Mouse (Mus musculus): ENCODE measurements around the gene Slc25a18. TPM values are rescaled to one million over a fixed set of nuclear protein-coding genes. Genes with fewer than 3 reads are reported as not detected.

Slc25a18 gene
- total RNA-seq, 2 experiments from 2014 or later, result 62.2 to 62.6 TPM

- DNase-seq (ENCODE audit: low spot score in 2 of 2), result no peak
Observed at GRCm38 (mm10) chr6:120837152-120837530, 63.8 kb downstream of the Slc25a18 start.

- DNase-seq (ENCODE audit: low spot score in 2 of 2), result no peak
Observed at GRCm38 (mm10) chr6:120840258-120840657, 66.9 kb downstream of the Slc25a18 start.

- DNase-seq (ENCODE audit: low spot score in 2 of 2), result peak in 1 of 2 experiments; percentile 34
Observed at GRCm38 (mm10) chr6:120841754-120842153, 68.4 kb downstream of the Slc25a18 start.

Small RNA genes within 50 kb of the gene (microRNA-seq; reads per million reads assigned to microRNA genes)
- 0 reads per million in 2 experiments for gene Gm25193

Other genes starting within 250 kb of the Slc25a18 start
- 10 to 100 TPM; 27.7 to 30.5 TPM for gene Hdhd5, start 242.3 kb upstream of the Slc25a18 start, total RNA-seq (2021)
- gene Cecr2, start 107.2 kb upstream of the Slc25a18 start, total RNA-seq (2021), result 10 to 100 TPM; 11.4 to 15.1 TPM
- gene Atp6v1e1, start 49.2 kb downstream of the Slc25a18 start, total RNA-seq (2021), result 100 to 1,000 TPM; 505 to 520 TPM
- gene Bcl2l13, start 62.6 kb downstream of the Slc25a18 start, total RNA-seq (2021), result 10 to 100 TPM; 44.1 to 46.3 TPM
- 10 to 100 TPM; 12.9 to 13.8 TPM for gene Bid, start 143.3 kb downstream of the Slc25a18 start, total RNA-seq (2021)